Comparison of ENCODE assay signal across 21 mouse cellular contexts in the genomic region with DNA sequence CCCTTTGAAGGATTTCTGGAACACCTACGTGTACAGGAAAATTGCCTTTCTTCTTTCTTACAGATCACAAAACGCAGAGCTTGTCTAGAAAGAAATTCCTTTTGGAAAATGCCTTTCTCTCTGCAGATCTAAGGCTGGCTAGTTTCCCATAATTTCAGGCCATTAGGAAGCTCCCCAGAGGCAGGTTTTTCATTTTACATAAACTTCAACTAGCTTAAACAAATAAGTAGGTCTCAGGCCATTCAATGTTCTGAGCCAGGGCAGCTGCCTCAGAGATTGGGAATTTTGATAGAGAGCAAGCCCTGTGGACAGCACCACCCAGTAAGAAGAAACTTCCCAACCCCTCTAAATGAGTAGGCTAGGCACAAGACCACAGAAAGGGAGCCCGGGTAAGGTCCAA. TPM values are rescaled to one million over a fixed set of nuclear protein-coding genes. Genes with fewer than 3 reads are reported as not detected.
"Had no signal": no experiment of that assay in that cellular context is flagged by ENCODE, and none has a peak within 500 bp of the region (broad histone marks: within the 10 kb centered on the region; RNA-seq: fewer than 3 reads in every experiment).

No protein-coding gene starts in this region.

- H3K9me3 ChIP-seq: liver, embryonic 15.5 days; midbrain, embryonic 12.5 days; neural tube, embryonic 12.5 days had no signal

- ATAC-seq: liver, postnatal 0 days; midbrain, embryonic 16.5 days had no signal

- H3K27ac ChIP-seq: liver, embryonic 15.5 days; macrophage; midbrain, embryonic 12.5 days; neural tube, embryonic 12.5 days had no signal

- H3K27me3 ChIP-seq: liver, embryonic 15.5 days; megakaryocyte, embryonic 14.5 days; midbrain, embryonic 12.5 days; neural tube, embryonic 12.5 days had no signal

- H3K4me3 ChIP-seq: liver, embryonic 15.5 days; megakaryocyte, embryonic 14.5 days; midbrain, embryonic 12.5 days; neural tube, embryonic 12.5 days had no signal

- H3K4me1 ChIP-seq: liver, embryonic 15.5 days; megakaryocyte, embryonic 14.5 days; midbrain, embryonic 12.5 days; neural tube, embryonic 12.5 days had no signal

- H3K4me2 ChIP-seq: liver, embryonic 15.5 days; midbrain, embryonic 12.5 days; neural tube, embryonic 12.5 days had no signal

- H3K9ac ChIP-seq: liver, embryonic 15.5 days; liver, postnatal 0 days; midbrain, embryonic 12.5 days; neural tube, embryonic 12.5 days had no signal

- DNase-seq: liver, postnatal 0 days; lung, adult 2 months; lung, postnatal 10 days; midbrain, embryonic 14.5 days; retina, postnatal 1 day; right cerebral cortex, adult 18-20 months; right cerebral cortex, postnatal 25 days; right cerebral cortex, postnatal 4 days; spleen, adult 18-20 months; thymus, adult 18-20 months; thymus, postnatal 14 days; thymus, postnatal 36 days had no signal

- H3K36me3 ChIP-seq: liver, embryonic 15.5 days; midbrain, embryonic 12.5 days; neural tube, embryonic 12.5 days had no signal

RNA-seq across cellular contexts. Expression of a gene that starts 1.6 kb away (rescaled TPM):
- total RNA-seq: megakaryocyte progenitor cell, adult 5-6 weeks; monocyte, adult 5-6 weeks had no signal
- polyA plus RNA-seq: macrophage; small intestine, adult 2 months had no signal
